Mouse (Mus musculus): ENCODE measurements around the gene Polr2j.

- TF ChIP-seq POLR2A (IDR thresholded peaks at IDR 0.05; ENCODE audit: insufficient read length, low read depth) (no peak), MYOD1 (IDR thresholded peaks at IDR 0.05; ENCODE audit: control insufficient read depth in 1 of 3, insufficient read length in 2 of 3, low read depth in 2 of 3) (no peak), E2F4 (IDR thresholded peaks at IDR 0.05; ENCODE audit: insufficient read depth) (no peak), TCF12 (IDR thresholded peaks at IDR 0.05; ENCODE audit: insufficient read depth, poor library complexity, severe bottlenecking) (no peak), SRF (IDR thresholded peaks at IDR 0.05; ENCODE audit: control insufficient read depth, insufficient read length, low read depth) (no peak), MAX (IDR thresholded peaks at IDR 0.05; ENCODE audit: low read depth) (no peak), TCF3 (IDR thresholded peaks at IDR 0.05; ENCODE audit: insufficient read length, low read depth) (no peak), REST (IDR thresholded peaks at IDR 0.05; ENCODE audit: insufficient read depth, insufficient read length) (no peak), USF1 (IDR thresholded peaks at IDR 0.05; ENCODE audit: low read depth) (no peak), MYOG (IDR thresholded peaks at IDR 0.05; ENCODE audit: control insufficient read depth in 1 of 3, insufficient read depth in 1 of 3, insufficient read length in 2 of 3, low read depth in 2 of 3) (no peak)
Measured at GRCm38 (mm10) chr5:136102099-136102820, 14.2 kb upstream of the Polr2j start.
